Mouse (Mus musculus) neural tube, embryonic 13.5 days (tissue): ENCODE data around the gene Fate1. TPM values are rescaled to one million over a fixed set of nuclear protein-coding genes. Genes with fewer than 3 reads are reported as not detected.

ENCODE experiments used
- ATAC-seq: fragments of 200-750 bp; cut with Nextera tagmentation; 2 replicates; pipeline ENCODE4 v1.8.0; 2017; ENCODE audit warnings: low read depth, mild to moderate bottlenecking, moderate TSS enrichment, moderate library complexity
- H3K27ac ChIP-seq: fragments of 300-500 bp; sonication (generic); replicated peaks from 2 replicates; pipeline ENCODE4 v1.5.1; 2015; ENCODE audit warnings: moderate library complexity, mild to moderate bottlenecking, inconsistent platforms
- H3K27me3 ChIP-seq: fragments of 300-500 bp; sonication (generic); 2 replicates; pipeline ENCODE4 v1.6.1; 2015; ENCODE audit warnings: mild to moderate bottlenecking, inconsistent platforms
- H3K36me3 ChIP-seq: fragments of 300-500 bp; sonication (generic); 2 replicates; pipeline ENCODE4 v1.6.1; 2015; ENCODE audit warnings: mild to moderate bottlenecking, inconsistent platforms
- H3K4me1 ChIP-seq: fragments of 300-500 bp; sonication (generic); replicated peaks from 2 replicates; pipeline ENCODE4 v1.6.1; 2015; ENCODE audit warnings: inconsistent platforms
- H3K4me2 ChIP-seq: fragments of 300-500 bp; sonication (generic); 2 replicates; pipeline ENCODE4 v1.6.1; 2015; ENCODE audit warnings: inconsistent platforms, mild to moderate bottlenecking, moderate library complexity
- H3K4me3 ChIP-seq: fragments of 300-500 bp; sonication (generic); 2 replicates; pipeline ENCODE4 v1.5.1; 2015; ENCODE audit warnings: mild to moderate bottlenecking, inconsistent platforms
- H3K9ac ChIP-seq: fragments of 300-500 bp; sonication (generic); 2 replicates; pipeline ENCODE4 v1.6.1; 2015; ENCODE audit warnings: moderate library complexity, mild to moderate bottlenecking, inconsistent platforms
- H3K9me3 ChIP-seq: fragments of 300-500 bp; sonication (generic); 2 replicates; pipeline ENCODE4 v1.6.1; 2016; ENCODE audit warnings: inconsistent platforms
- WGBS: fragments of 180-500 bp; shearing (Covaris S2); methylation state at CpG from one replicate; pipeline ENCODE4 v1.1.7; 2015; 5-methylcytosine and 5-hydroxymethylcytosine counted together
- polyA plus RNA-seq: library from polyadenylated mRNA; unstranded; fragments of >200 nt; fragmentation: Nextera tagmentation; extraction: Ambion mirVana; gene quantifications from 2 replicates; pipeline ENCODE4 v1.2.1, GENCODE M21; 2015

The Fate1 gene
- polyA plus RNA-seq, 1 experiment from 2014 or later, result not detected

DNA sequence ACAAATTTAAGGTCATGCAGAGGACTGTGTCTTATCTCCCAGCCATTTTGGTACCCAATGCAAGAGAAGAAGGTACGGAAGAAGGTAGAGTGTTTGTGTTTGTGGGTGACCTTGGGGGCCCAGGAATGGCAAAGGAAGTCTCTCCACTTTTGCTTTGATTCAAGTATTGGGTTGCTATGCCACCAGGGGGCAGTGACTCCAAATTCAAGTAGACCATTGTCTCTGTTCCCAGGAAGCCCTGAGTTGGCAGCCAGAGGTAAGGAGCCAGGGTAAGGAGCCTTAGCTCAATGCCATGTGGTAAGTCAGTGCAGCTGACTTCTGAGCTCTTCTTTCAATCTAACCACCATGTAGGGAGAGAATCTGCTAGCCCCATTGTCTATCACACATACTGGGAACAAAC is 11.0 kb downstream of the Fate1 start:
- Histone ChIP-seq H3K9ac (no peak overlapping the region), H3K36me3 (no peaks in the 10 kb centered on the region), H3K27me3 (no peaks in the 10 kb centered on the region), H3K4me2 (no peak overlapping the region), H3K4me3 (no peak overlapping the region), H3K9me3 (no peaks in the 10 kb centered on the region), H3K4me1 (no peaks in the 10 kb centered on the region), H3K27ac (no peak overlapping the region)
- 77% methylated on average over 1 of the region's 1 CpGs for WGBS
- ATAC-seq, result no peak

- Histone ChIP-seq H3K4me2 (no peak within 1 kb of the TSS), H3K9me3 (no peaks in the 10 kb centered on the region), H3K27me3 (no peaks in the 10 kb centered on the region), H3K4me1 (no peaks in the 10 kb centered on the region), H3K9ac (no peak within 1 kb of the TSS), H3K36me3 (no peaks in the 10 kb centered on the region), H3K4me3 (no peak within 1 kb of the TSS), H3K27ac (no peak within 1 kb of the TSS)
- ATAC-seq, result no peak
- WGBS, result 91% methylated on average over 3 of the region's 3 CpGs
These were observed 18.8 kb downstream of the Fate1 start, which contains the start of gene Cnga2 for GRCm38 (mm10) chrX:71991549-71991948. Gene Cnga2, plus strand, starts transcription at chrX:71991849.

DNA sequence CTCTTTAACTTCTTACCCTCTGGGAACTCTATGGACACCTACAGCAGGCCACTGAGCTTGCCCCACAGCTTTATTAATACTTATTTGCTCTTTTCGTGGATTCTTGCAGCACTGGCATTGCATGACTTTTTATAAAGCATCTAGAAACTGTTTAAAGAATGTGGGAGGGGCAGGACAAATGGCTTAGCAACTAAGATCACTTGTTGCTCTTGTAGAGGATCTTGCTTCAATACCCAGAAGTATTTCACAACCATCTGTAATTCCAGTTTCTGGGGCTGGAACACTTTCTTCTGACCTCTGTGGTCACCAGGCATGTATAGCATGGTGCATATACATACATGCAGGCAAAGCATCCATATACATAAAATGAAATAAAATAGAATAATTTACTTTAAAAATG is 23.2 kb downstream of the Fate1 start:
- no peaks in the 10 kb centered on the region for H3K27me3 ChIP-seq
- no peak overlapping the region for H3K27ac ChIP-seq
- H3K4me2 ChIP-seq, result no peak overlapping the region
- WGBS, result 68% methylated on average over 1 of the region's 1 CpGs
- no peaks in the 10 kb centered on the region for H3K9me3 ChIP-seq
- no peaks in the 10 kb centered on the region for H3K4me1 ChIP-seq
- no peaks in the 10 kb centered on the region for H3K36me3 ChIP-seq
- no peak overlapping the region for H3K4me3 ChIP-seq
- ATAC-seq, result no peak
- H3K9ac ChIP-seq, result no peak overlapping the region

- no peak overlapping the region for H3K27ac ChIP-seq
- no peak overlapping the region for H3K9ac ChIP-seq
- H3K9me3 ChIP-seq, result no peaks in the 10 kb centered on the region
- no peaks in the 10 kb centered on the region for H3K4me1 ChIP-seq
- H3K27me3 ChIP-seq, result no peaks in the 10 kb centered on the region
- ATAC-seq, result no peak
- H3K36me3 ChIP-seq, result no peaks in the 10 kb centered on the region
- no peak overlapping the region for H3K4me3 ChIP-seq
- no peak overlapping the region for H3K4me2 ChIP-seq
These were observed 37.1 kb downstream of the Fate1 start for GRCm38 (mm10) chrX:72009930-72010329.

DNA sequence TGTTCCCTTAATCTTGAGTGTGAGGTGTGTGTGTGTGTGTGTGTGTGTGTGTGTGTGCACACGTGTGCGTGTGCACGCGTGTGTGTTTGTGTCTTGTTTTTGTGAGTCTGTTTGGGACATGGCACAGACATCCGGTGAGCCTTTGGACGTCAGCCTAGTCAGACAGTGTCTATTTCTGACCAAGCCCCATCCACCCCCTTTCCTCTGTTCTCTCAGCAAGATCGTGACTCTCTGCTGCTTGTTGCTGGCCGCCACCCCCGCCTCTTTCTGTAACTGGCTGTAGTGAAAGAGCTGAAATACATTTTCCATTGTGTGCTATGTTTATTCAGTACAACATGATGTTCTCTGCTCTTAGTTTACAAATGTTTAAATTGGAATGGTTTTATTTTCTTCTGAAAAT is 39.5 kb downstream of the Fate1 start:
- ATAC-seq, result 0 out of 2 replicates have a peak, but pooled peaks have one; percentile 40
- Histone ChIP-seq H3K27ac (no peak overlapping the region), H3K9ac (no peak overlapping the region), H3K9me3 (no peaks in the 10 kb centered on the region), H3K27me3 (no peaks in the 10 kb centered on the region), H3K4me2 (no peak overlapping the region), H3K36me3 (no peaks in the 10 kb centered on the region), H3K4me3 (no peak overlapping the region), H3K4me1 (no peaks in the 10 kb centered on the region)
- WGBS, result 67% methylated on average over 9 of the region's 9 CpGs

DNA sequence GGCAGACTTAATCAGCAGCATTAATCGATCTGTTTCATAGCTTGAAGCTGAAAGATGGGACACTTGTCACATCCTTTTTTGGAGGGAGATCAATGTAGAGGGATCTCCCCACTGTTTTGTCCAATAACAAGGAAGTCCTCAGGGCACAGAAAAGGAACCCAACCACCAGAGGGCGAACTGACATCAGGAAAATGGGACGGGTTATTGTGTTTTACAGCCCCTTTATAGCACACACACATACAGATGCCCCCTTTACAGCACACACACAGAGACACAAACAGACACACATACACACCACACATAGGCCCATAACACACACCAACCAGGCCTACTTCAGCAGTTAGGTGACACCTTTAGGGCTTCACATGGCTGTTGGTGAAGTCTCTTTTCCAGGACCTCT is 40.0 kb downstream of the Fate1 start:
- H3K4me2 ChIP-seq, result no peak overlapping the region
- no peak overlapping the region for H3K27ac ChIP-seq
- H3K9me3 ChIP-seq, result no peaks in the 10 kb centered on the region
- no peak overlapping the region for H3K4me3 ChIP-seq
- no peaks in the 10 kb centered on the region for H3K4me1 ChIP-seq
- WGBS, result 27% methylated on average over 3 of the region's 3 CpGs
- no peaks in the 10 kb centered on the region for H3K36me3 ChIP-seq
- no peak overlapping the region for H3K9ac ChIP-seq
- 0 out of 2 replicates have a peak, but pooled peaks have one; percentile 36 for ATAC-seq
- H3K27me3 ChIP-seq, result no peaks in the 10 kb centered on the region

- Histone ChIP-seq H3K4me3 (no peak overlapping the region), H3K27ac (no peak overlapping the region), H3K36me3 (no peaks in the 10 kb centered on the region), H3K27me3 (no peaks in the 10 kb centered on the region), H3K9me3 (no peaks in the 10 kb centered on the region), H3K4me2 (no peak overlapping the region), H3K9ac (no peak overlapping the region), H3K4me1 (no peaks in the 10 kb centered on the region)
- WGBS, result 75% methylated on average over 1 of the region's 1 CpGs
- no peak for ATAC-seq
These were observed 49.5 kb downstream of the Fate1 start for GRCm38 (mm10) chrX:72022241-72022640.

DNA sequence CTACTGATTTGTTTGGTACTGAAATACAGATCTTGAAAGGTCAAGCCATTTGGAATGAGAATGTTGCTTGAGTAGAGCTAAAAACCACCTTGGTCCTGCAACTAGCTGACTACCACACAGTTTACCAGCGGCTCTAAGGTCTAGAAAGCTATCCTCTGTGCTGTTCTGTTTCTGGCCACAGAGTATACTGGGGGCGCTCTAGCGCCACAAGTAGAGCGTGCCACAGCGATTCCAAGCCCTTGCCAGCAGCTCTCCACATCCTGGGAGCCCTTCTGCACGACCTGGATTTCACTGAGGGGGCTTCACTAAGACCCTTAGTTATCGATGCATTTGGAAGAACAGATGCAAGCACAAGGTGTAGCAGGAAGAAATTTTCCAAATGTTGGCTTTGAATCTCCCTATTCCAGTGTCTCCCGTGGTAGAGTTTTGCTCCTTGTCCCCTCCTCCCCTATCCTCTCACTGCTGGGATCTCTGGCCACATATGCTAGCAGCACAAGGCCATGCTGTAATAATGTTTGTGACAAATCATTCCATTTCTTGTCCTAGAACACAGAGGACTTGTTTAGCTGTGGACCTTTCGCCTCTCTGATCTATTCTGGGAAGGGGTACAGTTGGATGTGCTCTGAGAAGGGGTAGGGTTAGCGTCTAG is 50.1 kb downstream of the Fate1 start:
- Histone ChIP-seq H3K4me1 (no peaks in the 10 kb centered on the region), H3K9me3 (no peaks in the 10 kb centered on the region), H3K4me3 (no peak overlapping the region), H3K27me3 (no peaks in the 10 kb centered on the region), H3K4me2 (no peak overlapping the region), H3K9ac (no peak overlapping the region), H3K27ac (no peak overlapping the region), H3K36me3 (no peaks in the 10 kb centered on the region)
- 41% methylated on average over 10 of the region's 10 CpGs for WGBS
- no peak for ATAC-seq

DNA sequence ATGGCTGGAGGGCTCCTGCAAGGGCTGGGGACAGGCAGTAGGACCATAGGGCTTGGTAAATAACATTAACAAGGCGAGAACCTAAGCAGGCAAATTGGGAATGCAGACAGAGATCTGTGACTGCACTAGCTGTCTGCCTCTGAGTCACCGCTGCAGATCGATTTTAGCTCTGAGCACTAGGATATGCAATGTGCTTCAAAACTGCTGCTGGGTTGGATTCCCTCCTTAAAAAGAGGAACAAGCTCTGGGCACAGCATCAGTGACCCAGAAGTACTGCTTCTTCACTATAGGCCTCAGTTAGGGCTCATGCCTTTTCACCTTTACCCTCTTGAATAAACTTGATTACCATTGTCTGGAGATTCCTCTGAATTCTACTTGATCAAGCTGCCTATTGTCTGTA is 50.8 kb downstream of the Fate1 start:
- ATAC-seq, result no peak
- Histone ChIP-seq H3K27me3 (no peaks in the 10 kb centered on the region), H3K27ac (no peak overlapping the region), H3K9me3 (no peaks in the 10 kb centered on the region), H3K4me1 (no peaks in the 10 kb centered on the region), H3K4me2 (no peak overlapping the region), H3K9ac (no peak overlapping the region), H3K4me3 (no peak overlapping the region), H3K36me3 (no peaks in the 10 kb centered on the region)
- 75% methylated on average over 3 of the region's 3 CpGs for WGBS

Other genes with a start within 250 kb of the Fate1 start
- 48.3 and 51.2 TPM in 2 replicates for gene Vma21, start 157.1 kb upstream of the Fate1 start, polyA plus RNA-seq
- gene Gm1141, start 52.0 kb upstream of the Fate1 start, polyA plus RNA-seq, result 0.14 TPM in 1 of 2 replicates, not detected in the other
- gene Prrg3, start 10.4 kb upstream of the Fate1 start, polyA plus RNA-seq, result 7.8 and 8.9 TPM in 2 replicates
- gene Cnga2, start 18.9 kb downstream of the Fate1 start, polyA plus RNA-seq, result 0.13 TPM in 1 of 2 replicates, not detected in the other
- gene Magea4, start 249.0 kb downstream of the Fate1 start, polyA plus RNA-seq, result not detected in 2 replicates